Mouse (Mus musculus): ENCODE results near the gene Ttc7b. TPM values are rescaled to one million over a fixed set of nuclear protein-coding genes. Genes with fewer than 3 reads are reported as not detected.

Ttc7b gene
- total and polyA plus RNA-seq, 2 experiments, result 7.7 to 10.7 TPM

- peak; percentile 92 for DNase-seq (ENCODE audit: extremely low read depth, low read depth, low spot score)
- peaks cover 10% of the 10 kb centered on the region; the same call in 1 of the 2 replicates for H3K36me3 ChIP-seq (ENCODE audit: control insufficient read depth, insufficient read depth, low read length)
- WGBS, result 27% methylated on average over 5 of the region's 5 CpGs
- no peak overlapping the region for H3K4me3 ChIP-seq (ENCODE audit: insufficient read depth, low read depth, low read length)
- peaks cover 5% of the 10 kb centered on the region for H3K79me2 ChIP-seq (ENCODE audit: control insufficient read depth, insufficient read depth, low read length)
- H3K27me3 ChIP-seq (ENCODE audit: control insufficient read depth, insufficient read depth, low read length), result no peaks in the 10 kb centered on the region
- peaks cover 9% of the 10 kb centered on the region; the same call in 1 of the 2 replicates for H3K4me1 ChIP-seq (ENCODE audit: control insufficient read depth, insufficient read depth, low read length)
- H3K9ac ChIP-seq (ENCODE audit: low read depth, low read length), result no peak overlapping the region
- no peak overlapping the region for H3K27ac ChIP-seq (replicated peaks; ENCODE audit: insufficient read depth, low read depth, low read length)
- TF ChIP-seq POLR2A (IDR thresholded peaks at IDR 0.05; ENCODE audit: extremely low read depth, insufficient read depth, low read length), result no peak
- no peak for TF ChIP-seq CTCF (IDR thresholded peaks at IDR 0.05; ENCODE audit: low read depth, low read length)
Observed at GRCm38 (mm10) chr12:100488368-100488767, 32.3 kb downstream of the Ttc7b start.

DNA sequence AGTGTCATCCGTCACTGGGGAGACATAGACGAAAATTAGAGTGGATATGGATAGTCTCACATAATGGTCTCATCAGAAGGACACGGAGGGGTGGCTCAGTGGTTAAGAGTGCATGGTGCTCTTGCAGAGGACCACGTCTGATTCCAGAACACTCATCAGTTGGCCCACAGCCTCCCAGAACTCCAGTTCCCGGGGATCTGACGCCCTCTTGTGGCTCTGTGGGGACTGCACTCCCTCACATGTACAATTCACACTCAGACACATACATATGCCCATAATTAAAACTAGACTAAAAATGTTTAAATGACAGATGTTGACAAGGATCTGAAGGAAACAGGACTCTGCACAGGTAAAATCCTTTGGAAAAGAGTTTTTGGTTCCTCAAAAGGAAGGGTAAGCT lies 34.4 kb downstream of the Ttc7b start:
- Histone ChIP-seq H3K27me3 (ENCODE audit: control insufficient read depth, insufficient read depth, low read length) (no peaks in the 10 kb centered on the region), H3K4me3 (ENCODE audit: insufficient read depth, low read depth, low read length) (no peak overlapping the region), H3K4me1 (ENCODE audit: control insufficient read depth, insufficient read depth, low read length) (peaks cover 9% of the 10 kb centered on the region; the same call in 1 of the 2 replicates), H3K9ac (ENCODE audit: low read depth, low read length) (no peak overlapping the region), H3K27ac (replicated peaks; ENCODE audit: insufficient read depth, low read depth, low read length) (no peak overlapping the region), H3K79me2 (ENCODE audit: control insufficient read depth, insufficient read depth, low read length) (peaks cover 5% of the 10 kb centered on the region), H3K36me3 (ENCODE audit: control insufficient read depth, insufficient read depth, low read length) (peaks cover 2% of the 10 kb centered on the region; the same call in 1 of the 2 replicates)
- DNase-seq (ENCODE audit: extremely low read depth, low read depth, low spot score), result no peak
- WGBS, result 87% methylated on average over 6 of the region's 6 CpGs
- TF ChIP-seq CTCF (IDR thresholded peaks at IDR 0.05; ENCODE audit: low read depth, low read length) (peak; percentile 51), POLR2A (IDR thresholded peaks at IDR 0.05; ENCODE audit: extremely low read depth, insufficient read depth, low read length) (no peak)

GRCm38 (mm10) chr12:100483054-100483453 lies 37.6 kb downstream of the Ttc7b start:
- Histone ChIP-seq H3K4me3 (ENCODE audit: insufficient read depth, low read depth, low read length) (no peak overlapping the region), H3K27me3 (ENCODE audit: control insufficient read depth, insufficient read depth, low read length) (no peaks in the 10 kb centered on the region), H3K36me3 (ENCODE audit: control insufficient read depth, insufficient read depth, low read length) (no peaks in the 10 kb centered on the region), H3K4me1 (ENCODE audit: control insufficient read depth, insufficient read depth, low read length) (peaks cover 3% of the 10 kb centered on the region; the same call in 1 of the 2 replicates), H3K27ac (replicated peaks; ENCODE audit: insufficient read depth, low read depth, low read length) (no peak overlapping the region), H3K9ac (ENCODE audit: low read depth, low read length) (no peak overlapping the region), H3K79me2 (ENCODE audit: control insufficient read depth, insufficient read depth, low read length) (peaks cover 5% of the 10 kb centered on the region)
- no peak for DNase-seq (ENCODE audit: extremely low read depth, low read depth, low spot score)
- TF ChIP-seq POLR2A (IDR thresholded peaks at IDR 0.05; ENCODE audit: extremely low read depth, insufficient read depth, low read length) (no peak), CTCF (IDR thresholded peaks at IDR 0.05; ENCODE audit: low read depth, low read length) (no peak)
- WGBS, result 85% methylated on average over 1 of the region's 1 CpGs

DNA sequence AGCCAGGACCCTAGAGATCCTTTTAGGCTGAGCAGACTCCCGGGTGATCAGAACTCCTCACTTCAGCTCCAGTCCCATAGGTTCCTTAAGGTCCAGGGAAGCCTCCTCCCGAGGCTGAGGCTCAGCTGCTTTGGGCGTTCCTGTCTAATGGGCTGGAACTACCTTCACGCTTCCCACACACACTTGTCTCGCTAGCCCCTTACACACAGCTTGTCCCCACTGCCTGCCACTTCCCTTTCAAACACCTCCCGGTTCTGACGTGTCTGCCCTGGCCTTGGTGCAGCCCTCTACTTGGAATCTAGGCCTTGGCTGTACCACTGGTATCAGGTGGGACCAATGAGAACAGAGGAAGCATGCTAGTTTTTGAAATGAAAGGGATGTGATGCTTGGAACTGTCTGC lies 38.4 kb downstream of the Ttc7b start:
- no peak for DNase-seq (ENCODE audit: extremely low read depth, low read depth, low spot score)
- 90% methylated on average over 7 of the region's 7 CpGs for WGBS
- Histone ChIP-seq H3K4me1 (ENCODE audit: control insufficient read depth, insufficient read depth, low read length) (peaks cover 1% of the 10 kb centered on the region; the same call in 1 of the 2 replicates), H3K79me2 (ENCODE audit: control insufficient read depth, insufficient read depth, low read length) (peaks cover 2% of the 10 kb centered on the region), H3K27ac (replicated peaks; ENCODE audit: insufficient read depth, low read depth, low read length) (no peak overlapping the region), H3K36me3 (ENCODE audit: control insufficient read depth, insufficient read depth, low read length) (no peaks in the 10 kb centered on the region), H3K4me3 (ENCODE audit: insufficient read depth, low read depth, low read length) (no peak overlapping the region), H3K9ac (ENCODE audit: low read depth, low read length) (no peak overlapping the region), H3K27me3 (ENCODE audit: control insufficient read depth, insufficient read depth, low read length) (no peaks in the 10 kb centered on the region)
- no peak for TF ChIP-seq CTCF (IDR thresholded peaks at IDR 0.05; ENCODE audit: low read depth, low read length)
- TF ChIP-seq POLR2A (IDR thresholded peaks at IDR 0.05; ENCODE audit: extremely low read depth, insufficient read depth, low read length), result no peak

- no peak for DNase-seq (ENCODE audit: extremely low read depth, low read depth, low spot score)
- Histone ChIP-seq H3K79me2 (ENCODE audit: control insufficient read depth, insufficient read depth, low read length) (no peaks in the 10 kb centered on the region; the same call in 1 of the 2 replicates), H3K4me1 (ENCODE audit: control insufficient read depth, insufficient read depth, low read length) (peaks cover 1% of the 10 kb centered on the region; the same call in 1 of the 2 replicates), H3K9ac (ENCODE audit: low read depth, low read length) (no peak overlapping the region), H3K36me3 (ENCODE audit: control insufficient read depth, insufficient read depth, low read length) (no peaks in the 10 kb centered on the region), H3K27me3 (ENCODE audit: control insufficient read depth, insufficient read depth, low read length) (no peaks in the 10 kb centered on the region), H3K27ac (replicated peaks; ENCODE audit: insufficient read depth, low read depth, low read length) (no peak overlapping the region), H3K4me3 (ENCODE audit: insufficient read depth, low read depth, low read length) (no peak overlapping the region)
- no peak for TF ChIP-seq CTCF (IDR thresholded peaks at IDR 0.05; ENCODE audit: low read depth, low read length)
- TF ChIP-seq POLR2A (IDR thresholded peaks at IDR 0.05; ENCODE audit: extremely low read depth, insufficient read depth, low read length), result no peak
- 90% methylated on average over 8 of the region's 8 CpGs for WGBS
Observed at GRCm38 (mm10) chr12:100481443-100482026, 39.1 kb downstream of the Ttc7b start.
